Mouse (Mus musculus) embryo, embryonic 11 days (tissue): ENCODE data around the gene Grik4.

Source experiments
- DNase-seq: peaks from one replicate; pipeline ENCODE4 v3.0.0-alpha.2; 2015

Grik4 gene

DNA sequence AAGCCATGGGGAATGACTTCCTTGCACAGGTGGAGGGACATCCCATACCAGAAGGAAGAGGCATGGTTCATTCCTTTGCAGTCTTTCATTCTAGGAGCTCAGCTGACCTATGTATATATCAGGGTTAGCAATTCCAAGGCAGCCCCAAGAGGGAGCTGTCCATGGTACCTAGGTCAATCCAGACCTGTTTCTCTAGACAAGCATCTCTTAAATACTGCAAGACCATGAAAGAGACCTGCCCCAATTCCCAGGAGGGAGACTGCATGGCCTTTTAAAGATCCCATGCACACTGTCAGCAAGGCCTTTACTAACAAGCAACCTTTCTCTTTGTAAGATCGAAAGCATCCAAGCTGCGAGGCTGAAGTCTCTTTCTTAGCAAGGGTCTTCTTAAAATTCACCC is 291.5 kb downstream of the Grik4 start:
- DNase-seq = peak; percentile 84

DNA sequence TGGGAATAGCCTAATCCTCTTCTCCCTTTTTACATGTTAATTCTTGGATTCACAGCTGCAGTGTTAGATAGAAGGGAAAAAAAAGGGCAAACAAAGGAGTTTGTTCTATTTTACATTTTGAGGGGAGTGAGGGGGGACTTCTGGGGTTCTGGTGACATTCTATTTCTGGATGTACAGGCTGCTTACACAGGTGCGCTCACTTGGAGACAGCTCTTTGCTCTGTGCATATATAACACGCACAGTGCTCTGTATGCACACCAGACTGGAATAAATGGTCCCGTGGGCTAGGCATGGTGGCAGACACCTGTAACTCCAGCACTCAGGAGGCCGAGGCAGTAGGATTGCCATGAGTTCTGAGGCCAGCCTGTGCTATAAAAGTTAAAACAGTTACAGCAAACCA is 292.0 kb downstream of the Grik4 start:
- DNase-seq = no peak

DNA sequence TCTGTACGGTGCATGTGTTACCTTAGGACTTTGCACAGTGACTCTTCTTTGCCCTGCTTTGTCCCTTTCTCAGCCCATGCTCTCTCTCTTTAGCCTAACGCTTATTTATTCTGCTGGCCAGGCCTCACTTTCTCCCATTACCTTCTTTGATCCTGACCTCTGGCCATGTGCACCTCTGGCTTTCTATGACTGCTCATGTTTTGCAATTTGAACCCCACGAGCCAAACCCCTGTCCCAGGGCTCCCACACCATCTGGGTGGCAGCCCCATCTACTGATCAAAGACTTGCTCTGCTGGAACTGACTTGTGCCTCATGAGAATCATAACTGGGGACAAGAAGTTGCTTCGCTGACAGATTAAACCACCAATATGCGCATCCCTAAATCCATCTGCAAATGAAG is 294.4 kb downstream of the Grik4 start:
- no peak for DNase-seq

DNA sequence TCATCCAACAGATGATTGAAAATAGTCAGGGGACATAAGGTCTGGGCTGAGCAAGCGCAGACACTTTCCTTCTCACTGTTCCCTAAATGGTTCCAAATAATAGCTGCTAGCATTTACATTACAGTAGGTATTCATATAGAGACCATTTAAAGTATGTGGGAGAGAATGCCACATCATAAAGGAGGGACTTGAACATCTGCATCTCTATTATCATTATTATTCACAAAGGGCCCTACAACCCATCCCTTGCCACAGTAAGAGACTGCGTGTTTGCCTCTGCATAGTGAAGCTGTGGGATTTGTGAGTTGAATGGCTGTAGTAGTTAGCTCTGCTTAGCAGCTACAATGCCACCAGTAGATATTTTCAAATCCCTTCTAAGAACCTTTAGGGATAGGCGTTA is 296.2 kb downstream of the Grik4 start:
- no peak for DNase-seq

DNA sequence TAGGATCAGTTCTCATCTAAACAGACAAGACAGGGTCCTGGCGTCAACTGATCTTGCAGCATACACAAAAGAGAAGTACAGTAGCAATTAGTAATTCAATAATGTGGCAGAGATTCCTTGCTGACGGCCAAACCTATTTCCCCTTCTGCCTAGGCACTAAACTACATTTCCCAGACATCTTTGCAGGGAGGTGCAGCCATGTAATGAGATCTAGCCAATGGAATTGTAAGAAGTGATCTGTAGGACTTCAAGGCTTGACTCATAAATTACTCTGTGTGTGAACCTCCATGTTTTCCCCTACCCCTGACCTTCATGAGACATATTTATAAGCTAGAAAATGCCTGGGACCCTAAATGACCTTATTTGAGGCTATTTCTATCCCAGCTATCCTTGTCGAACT is 296.7 kb downstream of the Grik4 start:
- no peak for DNase-seq

DNA sequence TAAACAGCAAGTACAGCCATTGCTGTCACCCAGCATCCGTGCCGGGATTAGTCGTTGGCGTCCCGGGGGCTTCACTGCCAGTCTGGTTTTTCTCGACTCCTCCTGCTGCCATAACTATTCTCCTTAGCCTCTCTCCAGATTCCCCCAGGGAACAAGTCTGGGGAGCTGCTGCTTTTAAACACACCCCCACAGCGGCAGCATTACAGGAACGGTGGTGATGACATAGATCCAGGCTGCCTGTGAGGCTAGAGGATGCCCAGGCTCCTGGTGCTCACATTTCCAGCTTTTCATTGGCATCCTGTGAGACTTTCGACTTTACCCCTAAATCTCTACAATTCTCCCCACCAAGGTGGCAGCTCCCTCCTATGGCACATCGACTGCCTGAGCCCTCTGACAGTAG is 297.5 kb downstream of the Grik4 start:
- DNase-seq = no peak

DNA sequence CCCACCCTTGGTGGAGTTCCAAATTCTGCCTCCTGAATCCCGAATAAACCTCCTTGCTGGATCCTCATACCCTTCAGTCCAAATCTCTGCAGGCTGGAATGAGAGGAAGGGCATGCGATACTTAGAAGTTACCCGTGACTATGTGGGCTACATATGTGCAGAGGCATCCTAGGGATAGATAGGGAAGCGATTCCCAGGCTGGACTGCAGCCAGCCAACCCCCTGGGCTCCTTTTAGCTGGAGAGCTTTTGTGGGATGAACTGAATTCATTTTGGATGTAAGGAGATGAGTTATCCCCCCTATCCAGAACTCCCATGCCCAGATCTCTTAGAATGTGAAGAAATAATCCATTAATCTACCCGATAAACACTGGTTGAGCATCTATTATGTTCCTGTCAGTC is 299.1 kb downstream of the Grik4 start:
- DNase-seq = no peak

DNA sequence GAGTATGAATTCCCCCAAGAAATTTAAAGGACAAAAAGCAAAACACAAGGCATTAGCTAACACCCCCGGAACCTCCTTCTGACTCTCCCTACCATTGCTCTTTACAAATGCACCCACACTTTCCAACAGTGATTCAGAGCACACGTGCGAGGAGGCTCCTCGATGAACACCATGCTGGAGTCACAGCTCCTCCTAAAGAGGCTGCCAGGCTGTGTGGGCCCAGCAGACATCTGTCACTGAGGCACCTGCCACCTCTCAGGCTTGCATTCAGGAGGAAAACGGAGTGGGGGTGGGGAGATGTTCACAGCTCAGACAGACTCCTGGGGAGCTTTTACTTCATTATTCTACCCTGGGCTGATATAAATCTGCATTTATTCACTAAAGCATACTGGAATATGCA is 301.5 kb downstream of the Grik4 start:
- peak; percentile 20 for DNase-seq

DNA sequence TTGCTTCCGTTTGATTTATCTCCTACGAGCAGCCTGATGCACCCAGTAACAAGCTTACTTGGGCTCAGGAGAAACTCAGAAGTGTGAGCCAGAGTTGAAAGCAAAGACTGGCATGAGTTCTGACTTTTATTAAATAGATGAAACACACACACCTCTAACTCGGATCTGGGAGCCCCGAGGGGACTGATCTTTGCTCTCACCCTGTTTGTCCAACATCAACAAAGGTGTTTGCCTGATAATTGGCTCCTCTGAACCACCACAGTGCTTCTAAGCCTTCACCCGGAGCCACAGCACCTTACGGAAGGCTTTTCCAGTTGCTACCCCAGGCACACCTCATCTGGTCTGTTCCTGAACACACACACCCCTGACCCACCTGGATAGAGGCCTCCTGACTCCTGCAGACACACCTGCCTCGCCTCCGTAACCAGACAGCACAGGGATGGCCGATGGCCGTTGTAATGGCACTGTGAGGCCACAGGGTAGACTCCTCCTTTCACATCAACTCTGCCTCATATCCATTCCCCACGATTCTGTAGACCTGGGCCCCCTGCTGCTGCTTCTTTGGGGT is 302.7 kb downstream of the Grik4 start:
- DNase-seq = no peak

DNA sequence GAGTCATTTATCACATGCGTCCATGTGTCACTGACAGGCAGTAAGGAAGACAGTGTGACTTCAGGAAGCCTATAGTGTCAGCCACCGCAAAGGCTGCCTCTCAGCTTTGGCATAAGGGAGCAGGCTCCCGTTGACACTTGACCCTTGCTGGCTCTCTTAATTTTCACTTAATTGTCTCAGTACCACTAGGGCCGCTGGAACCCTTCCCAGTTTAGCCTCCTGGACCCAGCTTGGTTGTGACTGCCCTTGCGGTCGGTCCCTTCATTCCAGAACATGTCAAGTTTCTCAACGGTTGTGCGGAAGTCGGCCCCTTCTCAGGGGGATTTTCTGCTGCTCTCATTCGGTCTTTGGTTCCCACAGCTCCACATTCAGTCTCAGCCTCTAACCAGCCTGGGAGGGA is 307.8 kb downstream of the Grik4 start:
- no peak for DNase-seq

DNA sequence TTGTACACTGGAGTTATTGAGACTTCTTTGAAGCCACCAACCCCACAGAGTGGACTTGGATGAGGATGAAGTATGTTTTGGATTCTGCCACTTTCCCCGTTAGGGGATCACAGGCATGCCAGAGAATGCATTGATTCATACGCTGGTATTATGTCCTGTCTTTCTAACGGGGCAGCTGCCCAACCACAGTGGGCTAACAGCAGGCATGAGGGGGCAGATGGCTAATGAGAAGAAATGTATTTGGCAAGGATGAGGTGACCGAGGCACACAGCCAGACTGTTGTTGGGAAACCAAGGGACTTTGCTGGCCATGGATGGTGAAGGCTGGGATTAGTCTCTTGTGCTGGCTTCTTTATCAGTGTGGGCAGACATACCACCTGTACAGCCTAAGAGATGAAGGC is 312.8 kb downstream of the Grik4 start:
- DNase-seq = no peak

DNA sequence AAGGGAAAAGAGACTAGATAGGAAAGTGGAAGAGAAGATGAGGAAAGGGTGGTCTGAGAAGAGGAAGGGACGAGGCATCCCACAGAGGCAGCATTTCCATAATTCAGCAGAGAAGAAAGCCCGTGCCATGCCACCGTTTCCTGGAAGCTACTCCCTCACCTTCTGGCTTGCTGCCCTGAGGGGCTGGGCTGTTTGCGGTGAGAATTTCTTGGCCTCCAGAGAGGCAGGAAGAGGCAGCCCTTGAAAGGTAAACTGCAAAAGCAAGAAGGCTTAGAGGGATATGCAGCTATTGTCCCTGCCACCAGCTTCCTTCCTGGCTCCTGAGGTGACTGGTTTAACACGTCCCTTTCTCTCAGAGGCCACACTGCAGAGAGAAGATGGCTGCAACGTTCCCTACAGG is 316.7 kb downstream of the Grik4 start:
- DNase-seq = no peak

DNA sequence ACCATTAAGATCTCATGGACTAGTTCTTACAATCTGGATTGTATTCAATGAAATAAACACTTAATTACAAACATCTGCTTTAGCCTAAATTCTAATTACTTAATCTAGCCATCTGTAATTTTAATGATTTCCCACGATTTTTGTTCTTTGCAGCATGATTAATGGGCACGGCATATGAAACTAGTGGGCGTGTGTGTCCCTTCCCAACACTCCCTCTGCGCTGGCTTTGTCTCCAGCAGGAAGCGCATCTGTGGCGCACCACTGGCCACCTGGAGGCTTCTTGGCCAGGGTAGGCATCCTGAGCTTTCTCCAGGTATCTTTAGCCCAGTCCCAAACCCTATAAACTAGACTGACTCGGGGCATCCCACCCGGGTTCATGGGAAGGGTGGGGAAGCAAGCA is 317.1 kb downstream of the Grik4 start:
- DNase-seq = no peak

DNA sequence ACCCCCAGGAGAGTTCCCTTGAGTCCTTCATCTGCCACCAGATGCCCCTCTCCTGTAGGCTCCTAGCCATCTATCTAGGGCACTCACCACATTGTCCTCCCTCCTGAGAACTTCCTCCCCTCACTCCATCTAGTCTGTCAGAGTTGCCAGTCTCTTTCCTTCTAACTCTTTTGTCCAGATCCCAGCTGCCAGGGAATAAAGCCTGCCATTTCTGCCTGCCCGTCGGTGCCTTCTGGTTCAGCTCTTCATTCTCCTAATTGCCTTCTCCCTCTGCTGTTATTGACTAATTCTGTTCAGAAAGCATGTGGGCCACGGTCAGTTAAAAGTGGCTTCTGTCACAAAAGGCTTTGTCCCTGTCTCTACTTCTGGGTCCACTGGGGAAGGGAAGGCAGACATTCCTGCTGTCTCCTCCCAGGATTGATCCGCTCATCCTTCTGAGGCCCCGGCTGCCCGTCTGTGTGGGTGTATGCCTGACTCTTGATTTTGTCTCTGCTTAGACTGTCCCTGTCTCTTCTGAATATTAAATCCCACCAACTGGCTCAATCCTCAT is 318.0 kb downstream of the Grik4 start:
- peak; percentile 28 for DNase-seq

DNA sequence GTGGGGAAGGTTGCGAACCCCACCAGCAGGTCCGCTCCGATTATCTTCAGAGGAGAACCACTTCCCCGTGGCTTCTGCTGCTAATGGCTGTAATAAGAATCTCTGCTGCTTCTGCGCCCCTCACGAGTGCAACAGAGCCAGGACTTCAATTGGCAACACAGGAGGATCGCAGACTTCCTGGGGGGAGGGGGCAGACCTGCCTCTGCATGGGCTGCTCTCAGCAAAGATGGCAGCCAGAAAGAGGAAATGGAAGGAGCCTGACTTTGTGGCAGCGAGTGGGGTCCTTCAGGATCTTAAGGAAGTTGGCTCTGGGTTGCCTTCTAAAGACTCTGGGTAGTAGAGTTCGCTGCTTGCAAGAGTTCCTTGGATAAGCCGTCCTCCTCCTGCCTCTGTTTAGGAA is 329.9 kb downstream of the Grik4 start:
- peak; percentile 36 for DNase-seq

DNA sequence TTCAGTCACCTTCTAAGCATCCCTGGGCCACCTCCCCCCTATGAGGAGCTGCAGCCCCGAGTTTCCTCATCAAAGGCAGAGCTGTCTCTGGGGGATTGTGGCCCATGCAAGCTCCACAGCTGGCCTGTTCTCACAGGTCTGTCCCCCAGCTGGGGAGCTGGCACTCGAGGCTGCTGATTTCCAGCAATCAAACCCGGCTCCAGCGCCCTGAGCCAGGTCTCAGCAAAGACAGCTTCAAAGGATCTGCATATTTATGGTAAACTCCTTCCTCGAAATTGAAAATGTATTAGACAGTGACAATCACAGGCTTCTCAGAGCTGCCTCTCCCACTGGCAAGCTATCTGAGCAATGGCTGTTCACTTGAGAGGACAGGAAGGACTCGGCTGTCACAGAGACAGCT is 330.5 kb downstream of the Grik4 start:
- peak; percentile 25 for DNase-seq

DNA sequence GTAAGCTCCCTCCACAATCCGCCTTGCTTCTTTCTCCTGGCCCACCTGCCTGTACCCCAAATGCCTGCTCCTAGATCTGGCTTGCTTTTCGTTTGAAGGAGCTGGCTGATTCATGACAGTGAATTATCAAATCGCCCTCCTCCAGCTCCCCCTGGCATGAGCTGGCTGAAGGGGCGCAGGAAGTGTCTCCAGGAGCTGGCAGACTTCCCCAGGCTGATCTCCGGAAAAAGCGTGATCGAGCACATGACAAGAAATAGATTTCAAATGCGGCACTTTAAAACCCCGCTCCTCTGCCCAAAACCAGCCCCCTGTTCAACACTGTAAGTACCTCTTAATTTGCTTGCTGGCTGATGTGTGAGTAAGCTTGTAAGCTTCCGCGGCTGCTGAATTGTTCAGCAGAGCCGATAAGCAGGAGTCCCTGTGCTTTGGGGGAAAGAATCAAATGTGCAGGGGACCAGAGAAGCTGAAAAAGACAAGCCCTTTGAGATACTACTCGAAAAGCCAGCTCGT is 331.8 kb downstream of the Grik4 start:
- no peak for DNase-seq

DNA sequence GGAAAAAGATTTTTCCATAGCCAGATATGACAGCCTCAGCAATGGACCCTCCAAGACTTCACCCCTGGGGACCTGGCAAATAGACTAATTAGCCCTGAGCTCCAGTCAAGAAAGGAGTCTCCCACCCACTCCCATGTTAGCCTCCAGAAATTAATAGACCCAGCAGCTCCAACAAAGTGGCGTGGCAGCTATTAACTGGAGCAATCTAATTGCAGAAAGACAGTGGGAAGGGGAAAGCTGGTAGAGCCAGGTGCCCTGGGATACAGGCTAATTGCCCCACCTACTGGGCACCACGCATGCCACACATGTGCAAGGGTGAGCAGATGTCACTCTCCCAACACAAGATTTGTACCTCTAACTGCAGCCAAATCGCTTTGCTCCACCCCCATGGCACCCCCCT is 342.8 kb downstream of the Grik4 start:
- no peak for DNase-seq

DNA sequence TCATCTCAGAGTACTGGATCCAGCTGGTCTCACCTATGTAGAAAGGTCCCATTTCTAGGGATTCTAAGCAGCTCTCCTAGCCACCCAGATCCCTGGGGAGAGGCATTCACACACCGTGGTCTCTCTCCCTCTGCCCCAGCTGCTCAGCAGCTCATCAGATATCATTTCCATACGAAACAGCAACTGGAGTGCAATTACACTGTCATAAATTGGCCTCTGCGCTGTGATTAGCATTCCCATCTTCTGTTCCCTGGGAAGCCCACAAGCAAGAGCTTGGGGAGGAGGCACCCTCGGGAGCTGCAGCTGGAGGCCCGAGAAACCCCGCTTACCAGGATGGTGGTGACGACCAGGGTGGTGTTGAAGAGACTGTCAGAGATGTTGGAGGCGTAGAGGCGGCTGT is 346.8 kb downstream of the Grik4 start:
- no peak for DNase-seq

DNA sequence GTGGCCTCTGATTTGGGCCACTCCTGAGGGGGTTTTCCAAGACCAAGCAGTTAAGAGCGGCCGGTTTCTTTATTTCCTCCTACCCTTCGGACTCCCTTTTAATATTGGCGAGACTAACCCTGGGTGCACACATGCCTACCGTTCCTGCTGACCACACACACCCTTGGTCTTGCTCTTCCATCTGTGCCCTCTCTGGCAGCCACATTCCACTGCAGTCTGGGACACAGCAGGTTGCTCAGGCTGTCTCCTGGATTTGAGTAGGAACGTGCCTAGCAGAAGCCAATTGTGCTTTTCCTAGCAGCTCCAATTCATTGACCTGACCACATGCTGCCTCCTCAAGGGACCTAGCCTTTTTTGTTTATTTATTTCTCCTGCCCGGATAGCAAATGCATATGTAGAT is 365.8 kb downstream of the Grik4 start:
- no peak for DNase-seq

DNA sequence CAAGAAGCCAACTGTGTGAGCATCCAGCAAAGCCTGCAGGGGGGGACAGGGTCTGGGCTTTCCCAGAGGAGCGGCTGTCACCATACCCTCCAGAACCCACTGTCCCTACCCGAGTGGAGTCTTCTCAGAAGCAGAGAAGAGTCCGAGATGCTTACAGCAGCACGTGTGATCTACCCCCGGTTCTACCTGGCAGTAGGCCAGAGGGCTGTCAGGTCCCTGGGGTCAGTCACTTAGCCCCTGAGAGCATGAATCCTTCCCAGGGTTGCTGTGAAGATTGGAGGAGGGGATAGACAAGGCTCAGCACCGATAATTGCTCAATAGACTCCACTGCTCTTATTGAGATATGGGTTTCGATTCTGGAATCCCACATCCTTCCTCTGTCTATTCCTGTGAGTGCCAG is 366.2 kb downstream of the Grik4 start:
- DNase-seq = no peak

DNA sequence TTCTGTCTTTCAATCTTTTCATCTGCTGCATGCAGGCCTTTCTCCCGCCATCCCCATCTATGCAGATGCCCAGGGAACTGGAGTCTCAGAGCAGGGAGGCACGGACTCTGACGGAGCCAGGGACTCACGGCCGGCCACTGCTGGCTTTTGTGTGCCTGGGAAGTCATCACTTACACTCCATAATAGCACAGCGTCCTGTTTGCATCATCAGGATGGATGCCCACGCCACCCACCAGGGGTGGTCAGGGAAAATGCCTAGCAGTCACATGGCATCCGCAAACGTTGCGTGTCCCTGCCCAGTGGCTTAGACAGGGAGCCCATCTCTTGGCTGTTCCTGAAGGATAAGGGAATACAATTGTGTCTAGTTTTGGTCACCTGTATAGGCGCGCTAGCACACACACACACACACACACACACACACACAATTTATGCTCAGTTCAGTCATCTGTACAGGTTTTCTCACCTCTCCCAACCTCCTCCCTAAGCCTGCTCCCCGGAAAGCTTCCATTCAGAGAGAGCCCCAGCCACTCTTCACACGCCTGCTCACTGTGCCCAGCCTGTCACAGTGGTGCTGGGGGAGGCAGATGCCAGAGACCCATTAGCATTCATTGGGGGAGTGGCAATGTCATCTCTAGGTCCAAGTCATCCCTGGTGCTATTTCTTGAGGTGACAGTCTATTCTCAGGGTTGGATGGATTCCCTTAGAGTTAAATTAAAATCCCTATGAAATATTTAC is 370.5 kb downstream of the Grik4 start:
- DNase-seq = peak; percentile 29

DNA sequence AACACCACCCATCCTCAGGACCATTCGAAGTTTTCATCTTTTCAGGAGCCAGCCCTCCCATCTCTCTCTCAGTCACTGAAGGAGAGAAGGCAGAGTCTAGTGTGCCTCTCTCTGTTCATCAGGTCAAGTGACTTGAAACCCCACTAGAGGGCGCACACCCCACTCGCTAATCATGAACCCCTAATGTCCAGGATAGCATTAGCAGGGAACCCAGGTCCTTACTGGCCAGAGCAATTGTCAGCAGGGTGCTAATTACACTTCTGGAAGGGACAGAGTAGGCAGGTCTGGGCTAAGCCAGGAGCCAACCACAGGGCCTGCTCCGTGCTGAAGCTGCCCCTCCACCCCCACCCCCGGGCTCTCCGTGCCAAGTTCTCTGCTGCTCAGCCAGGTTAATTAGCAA is 371.1 kb downstream of the Grik4 start:
- peak; percentile 84 for DNase-seq

DNA sequence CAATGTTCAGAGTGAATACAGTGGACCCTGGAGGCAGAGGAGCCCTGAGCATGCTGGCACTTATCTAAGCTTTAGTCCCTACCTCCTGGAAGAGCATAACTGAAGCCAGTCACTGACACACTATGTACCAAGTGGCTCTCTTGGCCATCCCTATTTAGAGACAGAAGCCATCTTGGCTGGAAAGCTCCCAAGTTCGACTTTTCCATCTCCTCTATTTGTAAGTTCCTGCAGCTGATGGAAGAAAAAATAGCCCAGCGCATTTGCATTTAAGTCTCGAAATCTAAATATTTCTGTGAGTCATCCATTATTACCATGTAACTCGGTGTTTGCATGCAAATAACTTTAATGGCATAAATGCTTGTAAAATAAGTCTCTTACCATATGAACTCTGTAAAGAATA is 378.4 kb downstream of the Grik4 start:
- no peak for DNase-seq

DNA sequence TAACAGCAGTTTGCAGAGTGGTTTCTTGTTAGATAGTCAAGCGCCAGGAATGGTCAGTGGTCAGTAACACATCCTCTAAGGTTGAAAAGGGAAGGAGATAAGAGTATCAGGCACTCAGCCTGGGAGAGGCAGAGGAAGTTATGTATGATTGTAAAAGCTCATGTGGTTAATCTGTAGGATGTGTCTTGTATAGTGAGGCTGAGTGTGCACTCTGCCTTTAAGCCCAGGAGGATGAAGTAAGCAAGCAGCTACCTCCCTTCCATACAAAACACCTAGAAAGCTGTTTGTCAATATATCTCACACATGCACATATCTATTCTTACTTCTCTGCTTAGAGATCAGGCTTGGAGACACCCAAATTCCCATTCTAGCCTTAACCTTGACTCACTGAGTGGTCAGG is 389.1 kb downstream of the Grik4 start:
- no peak for DNase-seq
